Mouse (Mus musculus): Measurements from ENCODE around the gene Rpl3l.
"Not testable (repeated sequence)": the region's sequence is repeated elsewhere in the genome, so short reads cannot be mapped to it uniquely, and the experiment has no call there.

Gene Rpl3l

DNA sequence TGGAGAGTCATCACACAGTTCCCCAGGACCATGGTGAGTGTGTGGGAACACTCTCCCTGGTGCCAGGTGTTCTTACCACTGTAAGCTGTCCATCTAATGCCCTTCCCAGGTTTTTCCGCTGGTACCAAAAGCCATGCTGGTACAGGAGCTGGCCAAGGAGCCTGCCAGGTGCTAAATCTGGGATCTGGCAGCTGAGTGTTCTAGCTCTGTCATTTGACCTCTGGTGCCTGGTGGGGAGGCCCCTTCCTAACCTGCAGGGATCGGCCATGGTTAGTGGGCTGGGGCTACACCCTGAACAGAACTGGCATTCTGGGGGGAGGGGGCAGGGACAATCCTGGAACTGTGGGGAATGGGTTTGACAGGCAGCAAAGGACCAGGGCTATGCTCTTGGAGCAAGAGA is at the start of gene Rpl3l:
Rpl3l (plus strand) TSS at position 203 of the 400 bp plus-strand sequence.
- no peak for DNase-seq

DNA sequence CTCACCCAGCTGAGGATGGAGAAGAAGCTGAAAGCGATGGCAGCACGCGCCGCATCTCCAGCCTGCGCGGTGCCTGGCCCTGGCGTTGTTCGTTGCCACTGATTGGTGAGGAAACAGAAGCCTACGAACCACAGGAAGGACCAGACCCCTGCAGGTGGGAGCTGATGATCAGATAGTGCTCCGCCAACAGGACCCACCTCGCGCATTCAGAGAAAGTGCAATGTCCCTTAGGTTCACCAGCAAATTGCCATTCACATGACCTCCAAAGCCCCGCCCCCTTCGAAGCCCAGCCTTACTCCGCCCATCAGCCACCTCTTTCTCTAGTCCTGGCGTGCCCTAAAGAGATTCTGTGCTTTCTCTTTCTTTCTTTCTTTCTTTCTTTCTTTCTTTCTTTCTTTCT is 41.1 kb upstream of the Rpl3l start:
- DNase-seq = peak; percentile 35 to 56

DNA sequence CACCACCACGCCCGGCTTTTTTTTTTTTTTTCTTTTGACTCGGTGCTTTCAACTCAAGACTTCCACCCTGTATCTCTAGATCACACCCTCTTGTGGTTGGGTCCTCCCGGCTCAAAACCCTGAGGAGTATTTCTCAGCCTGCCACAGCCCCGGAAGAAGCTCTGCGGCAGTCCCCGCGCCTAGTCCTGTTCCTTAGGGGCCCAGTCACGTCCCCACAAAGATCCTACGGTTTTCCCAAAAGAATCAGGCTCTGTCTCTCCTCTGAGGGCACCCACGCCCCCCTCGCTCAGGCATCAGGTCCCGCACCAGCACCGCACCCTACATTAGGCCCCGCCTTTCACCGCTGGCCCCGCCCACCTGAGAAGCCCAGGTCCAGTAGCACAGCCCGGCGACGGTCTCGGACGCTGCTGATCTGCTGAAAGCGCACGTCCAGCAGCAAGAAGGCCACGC is 40.4 kb upstream of the Rpl3l start:
- DNase-seq = peak; percentile 63 to 73

DNA sequence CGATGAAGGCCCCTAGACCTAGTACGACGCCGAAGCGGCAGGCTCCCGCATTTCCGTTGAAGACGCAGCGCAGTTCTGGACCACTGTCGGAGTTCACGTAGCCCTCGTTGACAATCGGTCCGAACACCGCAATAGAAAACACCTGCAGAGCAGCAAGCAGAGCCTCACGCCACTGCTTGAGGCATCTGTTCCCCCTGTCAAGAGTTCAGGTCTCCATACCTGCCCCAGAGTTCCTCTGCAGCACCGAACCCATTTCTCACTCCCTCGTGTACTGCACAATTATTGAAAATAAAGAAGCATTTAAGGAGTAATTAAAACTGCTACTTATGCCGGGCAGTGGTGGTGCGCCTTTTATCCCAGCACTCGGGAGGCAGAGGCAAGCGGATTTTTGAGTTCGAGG is 40.0 kb upstream of the Rpl3l start:
- no peak for DNase-seq

DNA sequence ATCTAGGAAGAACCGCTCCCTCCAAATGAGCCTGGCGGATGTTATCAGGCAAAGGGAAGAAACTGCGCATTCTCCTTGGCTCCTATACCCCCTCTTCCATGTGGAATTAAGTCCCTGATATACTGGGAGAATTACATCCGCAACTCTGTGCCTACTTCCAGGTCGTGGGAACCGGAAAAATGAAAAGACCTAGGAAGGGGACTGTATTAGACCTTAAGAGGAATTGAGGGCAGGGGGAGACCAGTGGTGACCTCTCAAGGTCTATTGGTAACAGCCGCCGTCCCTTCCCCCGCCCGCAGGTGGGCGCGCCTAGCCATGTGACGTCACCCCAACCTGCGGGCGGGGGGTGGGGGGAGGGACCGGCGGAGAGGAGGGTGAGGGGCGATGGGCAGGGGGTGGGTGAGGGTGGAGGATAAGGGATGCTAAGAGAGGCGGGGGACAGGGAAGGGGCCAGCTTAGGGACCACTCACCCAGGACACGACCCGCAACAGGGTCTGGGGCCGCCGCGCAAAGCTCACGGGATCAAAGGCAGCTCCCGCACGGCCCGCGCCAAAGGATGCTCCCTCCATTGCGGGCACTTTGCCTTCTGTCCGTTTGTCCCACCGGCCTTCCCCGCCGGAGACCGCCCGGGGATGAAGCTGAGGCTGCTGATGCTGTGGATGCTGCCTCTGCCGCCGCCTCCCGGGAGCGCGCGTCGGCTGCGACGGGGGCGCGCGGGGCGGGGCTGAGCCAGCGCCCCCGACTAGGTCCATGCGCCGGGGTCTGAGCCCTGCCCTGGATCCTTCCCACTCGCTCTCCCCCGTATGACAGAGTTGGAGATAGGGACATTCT is 38.2 kb upstream of the Rpl3l start, which contains the start of gene Syngr3:
Syngr3 (minus strand) TSS at position 705 of the 831 bp plus-strand sequence.
- DNase-seq = no peak

DNA sequence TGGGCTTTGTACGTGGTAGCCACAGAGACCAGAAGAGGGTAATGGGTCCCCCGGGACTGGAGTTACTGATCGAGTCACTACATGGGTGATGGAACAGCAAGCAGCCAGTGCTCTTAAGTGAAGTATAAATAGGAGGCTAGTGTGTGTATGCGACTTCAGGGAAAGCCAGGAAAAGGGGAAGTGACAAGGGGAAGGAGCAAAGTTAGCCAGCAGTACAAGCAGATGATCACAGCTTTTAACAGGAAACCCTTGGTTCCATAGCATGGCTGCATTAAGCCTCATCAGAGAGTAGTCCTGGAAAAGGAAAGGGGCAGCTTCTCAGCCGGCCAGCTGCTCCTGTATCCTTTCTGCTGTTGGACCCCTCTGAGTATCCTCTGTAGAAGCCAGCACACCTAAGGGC is 35.2 kb upstream of the Rpl3l start:
- no peak for DNase-seq

DNA sequence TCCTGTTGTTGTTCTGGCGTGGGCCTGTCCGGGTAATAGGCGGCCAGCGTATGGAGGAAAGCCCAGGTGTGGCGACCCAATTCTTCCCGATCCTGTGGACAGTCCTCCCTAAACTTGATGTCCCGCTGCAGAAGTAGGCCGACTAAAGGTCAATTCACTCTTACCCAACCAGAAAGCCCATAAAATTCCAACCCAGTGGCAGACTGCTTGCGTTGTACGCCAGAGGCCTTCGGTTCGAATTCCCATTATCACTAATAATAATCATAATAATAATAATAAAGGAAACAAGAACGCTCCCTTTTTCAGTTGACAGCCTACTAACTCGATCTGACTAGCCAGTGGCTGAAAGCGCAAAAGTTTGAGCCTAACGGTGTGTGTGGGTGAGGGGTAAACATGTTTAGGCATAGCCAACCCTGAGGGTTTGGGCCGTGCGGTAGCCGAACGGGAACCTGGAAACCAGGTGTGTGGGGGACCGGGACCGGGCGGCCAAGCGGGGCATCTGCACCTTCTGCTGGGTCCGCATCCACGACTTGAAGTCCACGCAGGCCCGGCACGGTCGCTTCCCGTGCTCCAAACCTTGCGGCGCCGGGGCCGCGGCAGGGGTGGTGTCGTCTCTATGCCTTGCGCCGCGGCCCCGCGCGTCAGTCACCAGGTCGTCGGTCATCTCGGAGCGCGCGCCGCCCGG is 32.2 kb upstream of the Rpl3l start:
- no peak for DNase-seq

DNA sequence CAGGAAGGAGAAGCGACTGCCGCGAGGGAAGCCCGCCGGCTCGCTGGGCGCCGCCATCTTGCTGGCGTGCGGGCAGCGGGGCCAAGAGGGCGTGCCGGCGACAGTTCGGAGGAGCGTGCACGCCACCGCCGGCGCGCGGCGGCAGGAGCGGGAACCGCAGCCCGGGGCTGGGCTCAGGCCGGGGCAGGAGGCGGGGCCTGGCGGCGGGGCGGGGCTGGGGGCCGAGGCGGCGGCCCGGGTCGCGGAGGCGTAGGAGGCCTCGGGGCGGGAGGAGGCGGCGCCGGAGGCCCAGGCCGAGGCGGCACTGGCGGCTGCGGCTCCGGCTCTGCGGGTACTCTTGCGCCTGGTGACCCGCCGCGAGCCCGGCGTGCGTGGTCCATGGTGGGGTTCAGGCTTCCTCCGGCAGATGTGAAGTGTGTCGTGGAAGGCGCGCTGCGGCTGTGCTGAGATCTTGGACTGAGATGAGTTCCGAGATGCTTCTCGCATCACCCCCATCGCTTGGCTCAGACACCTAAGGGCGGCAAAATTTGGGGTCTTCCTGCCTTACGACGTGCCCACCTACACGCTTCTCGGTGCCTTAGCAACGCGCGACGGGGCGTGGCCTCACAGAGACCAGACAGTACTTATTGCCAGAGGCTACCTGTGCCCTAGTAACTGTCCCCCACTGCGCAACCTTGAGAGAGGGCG is 31.5 kb upstream of the Rpl3l start, which contains the start of the genes Gfer and Noxo1:
Gfer (minus strand) TSS at position 146 of the 687 bp plus-strand sequence.
Noxo1 (plus strand) TSS at position 224 of the 687 bp plus-strand sequence.
- DNase-seq = peak; percentile 87 to 90

DNA sequence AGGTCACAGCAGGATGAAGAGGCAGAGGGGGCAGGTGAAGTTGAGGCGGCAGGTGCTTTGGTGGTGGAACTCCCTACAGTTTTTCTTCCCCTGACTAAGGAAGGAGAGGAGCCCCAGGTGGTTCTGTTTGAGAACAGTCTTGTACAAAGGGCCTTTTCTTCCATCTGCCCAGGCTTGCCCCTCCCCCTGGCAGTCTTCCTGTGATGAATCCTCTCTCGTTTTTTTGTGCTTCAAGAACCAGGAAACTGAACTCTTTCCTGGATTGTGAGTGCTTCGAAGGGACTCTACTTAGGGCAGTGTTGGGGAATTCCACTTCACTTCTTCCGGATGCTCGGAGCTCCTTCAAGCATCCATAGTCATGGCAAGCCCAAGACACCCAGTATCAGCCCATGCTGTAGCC is 29.6 kb upstream of the Rpl3l start:
- peak in 1 of 2 experiments; percentile 43 for DNase-seq

DNA sequence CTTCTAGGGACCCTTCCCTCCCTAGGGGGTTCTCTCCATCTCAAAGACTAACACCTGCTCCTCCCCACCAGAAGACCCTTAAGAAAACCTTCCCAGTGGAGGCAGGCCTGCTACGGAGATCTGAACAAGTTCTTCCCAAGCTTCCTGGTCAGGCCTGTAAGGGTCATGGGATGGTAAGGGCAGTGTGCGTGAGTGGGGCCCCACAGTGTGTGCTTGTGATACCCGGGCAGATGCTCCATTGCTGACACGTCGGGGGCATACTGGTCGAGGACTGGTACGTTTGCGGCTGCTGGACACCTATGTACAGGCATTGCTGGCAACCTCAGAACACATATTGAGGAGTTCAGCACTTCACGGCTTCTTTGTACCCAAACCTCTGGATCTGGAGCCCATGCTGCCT is 28.9 kb upstream of the Rpl3l start:
- DNase-seq = no peak

DNA sequence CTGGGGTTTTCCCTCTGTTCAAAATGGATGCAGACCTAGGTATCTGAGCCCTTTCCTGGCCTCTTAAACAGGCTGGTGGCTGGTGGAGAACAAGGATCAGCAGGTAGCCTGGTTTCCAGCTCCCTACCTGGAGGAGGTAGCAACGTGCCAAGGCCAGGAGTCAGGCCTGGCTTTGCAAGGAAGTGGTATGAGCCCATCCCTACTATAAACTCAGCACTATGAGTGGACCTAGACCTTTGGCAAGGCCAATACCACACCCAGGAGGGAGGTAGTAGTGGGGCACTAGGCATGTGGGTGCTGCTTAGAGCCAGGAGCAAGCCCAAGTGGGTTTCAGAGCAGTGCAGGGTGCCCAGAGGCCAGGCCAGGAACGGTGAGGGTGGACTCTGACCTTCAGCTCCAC is 28.1 kb upstream of the Rpl3l start:
- DNase-seq = no peak

DNA sequence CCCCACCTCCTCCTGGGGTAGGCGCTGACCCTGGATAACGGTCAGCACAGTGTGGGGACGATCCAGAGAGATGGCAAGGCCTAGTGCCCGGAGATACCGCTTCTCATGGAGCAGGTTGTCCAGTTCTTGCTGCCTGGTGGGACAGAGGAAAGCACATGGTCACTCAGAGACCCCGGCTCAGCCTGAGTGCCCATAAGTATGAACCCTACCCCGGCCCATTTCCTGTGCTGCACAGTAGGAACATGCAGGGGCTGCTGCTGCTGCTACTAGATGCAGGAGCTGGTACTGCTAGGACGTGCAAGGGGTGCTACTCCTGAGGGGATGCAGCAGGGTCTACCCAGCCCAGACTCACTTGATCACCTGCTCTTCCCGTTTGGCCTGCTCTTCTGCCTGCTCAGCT is 26.4 kb upstream of the Rpl3l start:
- no peak for DNase-seq

DNA sequence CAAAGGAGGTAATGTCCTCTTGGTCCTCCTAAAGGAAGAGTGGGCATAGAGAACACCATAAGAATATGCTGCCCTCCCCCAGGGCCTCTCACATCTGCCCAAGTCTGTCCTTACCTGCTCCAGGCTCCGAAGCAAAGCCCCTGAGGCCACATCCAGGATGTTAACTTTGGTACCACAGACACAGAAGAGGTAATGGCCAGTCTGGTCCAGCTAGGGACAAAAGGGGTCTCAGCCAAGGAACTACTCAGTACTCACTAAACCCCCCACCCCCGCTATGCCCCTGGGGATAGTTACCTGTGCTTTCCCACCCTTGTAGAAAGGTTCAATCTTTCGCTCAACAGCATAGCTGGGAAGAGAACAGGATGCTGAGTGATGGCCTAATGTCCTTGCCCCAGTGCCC is 21.8 kb upstream of the Rpl3l start:
- no peak for DNase-seq

DNA sequence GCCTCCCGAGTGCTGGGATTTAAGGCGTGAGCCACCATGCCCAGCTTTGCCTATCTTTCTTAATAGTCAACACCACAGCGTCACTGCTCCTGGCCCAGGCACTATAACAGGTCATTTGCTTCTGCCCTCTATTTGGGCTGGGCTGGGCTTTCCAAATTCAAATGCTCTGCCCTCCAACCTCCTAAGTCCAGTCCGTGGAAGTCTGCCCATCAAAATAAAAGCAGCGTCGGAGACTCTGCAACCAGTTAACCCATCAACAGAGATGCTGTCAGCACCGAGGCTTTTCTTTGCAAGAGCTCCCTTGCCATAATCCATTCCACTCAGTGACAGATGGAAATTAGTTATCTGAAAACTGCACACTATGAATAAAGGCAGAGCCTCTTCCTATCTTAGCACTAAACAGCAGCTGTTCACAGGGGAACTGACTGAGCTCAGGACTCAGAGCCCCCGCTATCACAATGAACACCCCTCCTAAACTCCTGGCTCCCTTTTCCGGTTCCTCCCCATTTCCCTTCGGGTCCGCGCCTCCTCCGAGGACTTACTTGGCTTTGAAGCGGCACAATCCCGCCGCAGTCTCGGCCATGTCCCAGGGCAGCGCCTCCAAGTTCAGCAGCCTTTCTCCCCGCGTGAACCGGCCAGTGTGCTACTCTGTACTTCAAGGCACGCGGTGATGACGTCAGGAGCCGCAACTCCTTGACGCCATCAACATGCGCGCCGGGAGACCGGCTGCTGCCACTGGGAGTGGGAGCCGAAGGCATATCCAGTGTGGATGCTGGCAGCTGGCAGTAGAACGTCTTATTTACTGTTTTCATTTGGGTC is 20.4 kb upstream of the Rpl3l start, which contains the start of gene Tbl3:
Tbl3 (minus strand) TSS at position 679 of the 819 bp plus-strand sequence.
- DNase-seq = peak; percentile 89

DNA sequence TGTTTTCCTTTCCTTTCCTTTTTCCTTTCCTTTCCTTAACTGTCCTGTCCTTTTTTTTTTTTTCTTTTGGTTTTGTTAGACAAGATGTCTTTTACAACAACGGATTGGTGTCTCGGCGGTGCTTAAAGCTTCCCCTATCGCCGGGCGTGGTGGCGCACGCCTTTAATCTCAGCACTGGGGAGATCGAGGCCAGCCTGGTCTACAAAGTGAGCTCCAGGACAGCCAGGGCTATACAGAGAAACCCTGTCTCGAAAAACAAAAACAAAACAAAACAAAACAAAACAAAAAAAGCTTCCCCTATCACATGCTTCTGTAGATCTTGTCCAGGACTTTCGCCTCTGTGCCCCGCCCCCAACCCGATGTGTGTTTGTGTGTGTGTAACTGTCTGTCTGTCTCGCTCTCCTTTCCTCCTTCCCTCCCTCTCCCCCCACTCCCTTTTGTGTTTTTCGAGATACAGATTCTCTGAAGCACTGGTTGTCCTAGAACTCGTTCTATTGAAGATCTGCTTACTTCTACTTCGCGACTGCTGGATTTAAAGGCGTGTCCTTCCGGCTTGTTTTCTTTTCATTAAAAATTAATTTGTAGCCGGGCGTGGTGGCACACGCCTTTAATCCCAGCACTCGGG is 19.7 kb upstream of the Rpl3l start:
- DNase-seq = no peak

DNA sequence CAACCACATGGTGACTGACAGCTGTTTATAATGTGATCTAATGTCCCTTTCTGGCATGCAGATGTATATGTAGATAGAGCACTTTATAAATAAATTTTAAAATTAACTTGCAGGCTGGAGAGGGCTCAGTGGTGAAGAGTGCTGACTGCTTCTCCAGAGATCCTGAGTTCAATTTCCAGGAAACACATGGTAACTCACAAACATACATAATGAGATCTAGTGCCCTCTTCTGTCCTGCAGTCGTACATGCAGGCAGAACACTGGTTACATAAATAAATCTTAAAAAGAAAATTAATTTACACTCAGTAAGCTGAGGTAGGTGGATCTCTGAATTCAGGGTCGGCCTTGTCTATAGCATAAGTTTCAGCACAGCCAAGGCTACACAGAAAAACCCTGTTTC is 19.0 kb upstream of the Rpl3l start:
- no peak for DNase-seq

DNA sequence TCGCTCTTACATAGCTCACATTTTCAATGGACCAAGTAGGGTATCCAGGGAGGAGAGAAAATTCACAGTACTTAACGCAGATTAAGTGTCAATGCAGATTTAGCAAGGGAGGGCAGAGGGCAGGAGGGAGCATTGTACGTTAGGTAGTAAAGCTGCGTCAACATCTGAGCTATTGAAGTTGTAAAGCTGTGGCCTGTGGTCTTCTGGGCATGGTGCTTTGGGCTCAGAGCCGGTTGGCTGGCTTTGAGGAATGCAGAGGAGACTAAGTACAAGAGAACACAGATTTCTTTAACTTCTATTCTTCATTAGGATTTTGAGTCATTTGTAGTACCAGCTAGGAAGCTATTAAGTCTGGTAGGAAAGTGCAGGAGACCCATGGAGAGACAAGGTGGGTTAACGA is 12.1 kb upstream of the Rpl3l start:
- no peak for DNase-seq

DNA sequence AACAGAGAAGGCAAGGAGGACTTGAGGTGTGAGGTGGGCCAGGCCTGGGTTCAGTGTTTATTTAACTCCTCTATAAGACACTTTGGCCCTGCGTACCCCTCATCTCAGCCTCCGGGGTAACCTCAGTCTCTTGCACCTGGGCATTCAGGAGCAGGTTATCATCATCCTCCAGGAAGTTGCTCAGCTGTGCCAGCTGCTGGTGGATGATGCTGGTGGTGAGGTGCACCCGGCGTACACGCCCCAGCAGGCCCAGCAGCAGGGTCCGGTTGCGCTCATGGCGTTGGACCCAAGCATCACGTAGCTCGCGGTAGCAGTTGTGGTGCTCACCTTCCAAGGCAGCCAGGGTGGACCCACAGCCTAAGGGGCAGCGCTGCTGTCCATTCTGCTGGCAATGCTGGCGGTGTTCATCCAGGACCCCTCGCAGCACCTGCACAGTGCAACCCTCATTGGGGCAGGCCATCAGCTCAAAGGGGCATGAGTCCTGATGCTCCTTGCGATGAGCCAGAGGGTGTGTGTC is 11.4 kb upstream of the Rpl3l start:
- no peak for DNase-seq

DNA sequence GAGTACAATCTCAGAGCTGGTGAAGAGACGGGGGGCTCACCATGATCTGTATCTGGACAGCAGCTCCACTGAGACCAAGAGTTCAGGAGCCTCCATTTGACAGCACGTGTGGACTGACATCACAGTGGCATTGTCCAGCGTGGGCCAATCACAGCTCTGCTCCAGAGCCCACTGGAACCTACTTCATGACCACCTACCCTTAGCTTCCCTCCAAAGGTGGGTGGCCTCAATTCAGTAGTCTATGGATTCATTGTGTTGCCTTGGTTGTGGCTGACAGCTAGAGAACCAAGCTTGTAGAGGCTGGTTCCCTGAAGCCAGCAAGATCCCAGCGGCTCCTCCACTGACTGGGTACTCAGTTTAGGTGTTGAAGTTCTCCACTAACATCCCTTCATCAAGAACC is 9.7 kb upstream of the Rpl3l start, which contains the start of the genes Rnf151 and Rps2:
Rnf151 (minus strand) TSS at position 121 of the 400 bp plus-strand sequence.
Rps2 (plus strand) TSS at position 174 of the 400 bp plus-strand sequence.
- no peak for DNase-seq

DNA sequence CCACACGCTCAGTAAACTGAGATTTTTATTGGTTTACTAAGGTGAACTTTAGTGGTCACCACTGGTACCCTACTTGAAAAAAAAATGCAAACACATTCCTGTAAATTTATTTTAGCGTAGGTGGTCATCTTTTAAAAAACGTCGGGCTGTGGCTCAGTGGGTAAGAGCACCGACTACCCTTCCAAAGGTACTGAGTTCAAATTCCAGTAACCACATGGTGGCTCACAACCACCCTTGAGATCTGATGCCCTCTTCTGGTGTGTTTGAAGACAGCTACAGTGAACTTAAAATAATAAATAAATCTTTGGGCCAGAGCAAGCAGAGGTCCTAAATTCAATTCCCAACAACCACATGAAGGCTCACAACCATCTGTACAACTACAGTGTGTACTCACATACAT is 8.7 kb upstream of the Rpl3l start:
- not testable (repeated sequence) for DNase-seq

DNA sequence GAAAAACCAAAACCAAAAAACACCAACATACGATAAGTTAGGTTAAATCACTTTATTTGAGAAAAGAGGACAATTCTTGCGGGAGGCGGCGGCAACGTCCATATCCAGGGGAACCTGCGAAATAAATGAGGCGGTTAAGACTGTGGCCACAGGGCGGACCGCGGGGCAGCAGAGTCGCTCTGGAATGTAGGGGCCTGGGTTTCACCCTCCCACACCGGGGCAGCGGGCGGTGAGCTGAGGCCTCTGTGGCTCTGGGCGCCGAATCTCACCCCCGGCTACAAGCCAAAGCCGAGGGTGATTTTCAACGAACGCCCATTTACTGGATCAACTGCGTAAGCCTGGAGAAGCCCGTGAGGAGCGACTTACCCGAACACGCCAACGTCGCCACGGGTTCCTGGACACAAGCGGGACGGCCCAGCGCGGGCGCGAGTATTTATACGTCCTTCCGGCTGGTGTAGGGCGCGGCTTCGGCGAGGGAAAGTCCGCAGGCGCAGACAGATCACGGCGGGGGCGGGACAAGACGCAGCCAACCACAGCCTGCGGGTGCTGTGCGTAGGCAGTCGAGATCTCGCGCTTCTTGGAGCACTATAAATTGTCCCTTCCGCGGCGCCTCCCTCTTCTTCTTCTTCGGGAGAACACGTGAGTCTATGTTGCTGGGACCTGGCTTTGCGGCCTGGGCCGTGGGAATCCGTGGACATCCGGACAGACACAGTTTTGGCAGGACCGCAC is 8.0 kb upstream of the Rpl3l start:
- peak; percentile 95 to 98 for DNase-seq

Measured in thymus, postnatal 36 days (tissue).